Comparison of ENCODE assay signal across 8 mouse cellular contexts in the genomic region with DNA sequence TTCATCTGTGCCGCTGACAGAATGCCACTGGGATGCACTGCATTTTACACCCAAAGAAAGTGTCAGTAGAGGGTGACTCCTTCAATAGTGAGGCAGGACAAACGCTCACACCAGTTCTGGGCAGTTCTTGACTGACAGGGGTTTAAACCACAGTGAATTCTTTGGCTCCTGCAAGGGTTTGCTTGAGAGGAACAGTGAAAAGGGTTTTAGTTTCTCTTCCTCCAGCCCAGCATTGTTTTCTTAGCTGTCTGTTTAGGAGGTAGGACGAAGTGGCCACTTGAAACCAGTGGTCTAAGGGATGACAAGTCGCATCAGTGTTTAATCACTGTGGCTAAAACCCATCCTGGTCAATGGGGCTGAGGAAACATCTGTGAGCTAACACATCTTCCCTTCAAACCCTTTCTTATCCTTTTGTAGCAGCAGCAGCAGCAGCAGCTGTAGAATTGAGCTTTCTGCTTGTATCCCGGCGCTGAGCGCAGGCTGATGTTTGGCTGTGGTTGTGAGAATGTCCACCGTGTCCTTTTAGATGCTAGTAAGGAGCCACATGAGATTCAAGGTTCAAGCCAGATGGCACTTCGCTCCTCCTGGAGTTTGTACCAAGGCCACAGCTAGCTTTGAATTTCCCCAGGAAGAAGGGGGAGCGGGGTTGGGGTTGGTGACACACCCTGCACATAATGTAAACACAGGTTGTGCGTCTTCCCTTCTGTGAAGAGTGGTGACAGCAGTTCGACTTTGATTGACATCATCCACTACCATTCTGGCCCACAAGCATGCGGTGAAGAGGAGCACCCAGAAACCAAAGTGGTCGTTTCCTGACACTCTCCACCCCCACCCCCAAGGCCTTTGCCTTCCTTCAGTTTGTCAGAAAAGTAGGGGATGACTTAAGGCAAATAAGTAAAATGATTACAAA.
DNase-seq lines count a peak whose midpoint lies in the region; ATAC-seq and TF ChIP-seq lines count a peak whose summit lies in the region.

No protein-coding gene starts in this region.

- ATAC-seq in heart, embryonic 11.5 days (replicated peaks; ENCODE audit: insufficient number of reproducible peaks, low FRiP score, low TSS enrichment): no peak
- ATAC-seq in CD4-positive, CD25-positive, alpha-beta regulatory T cell, adult 4 months: peak; percentile 82

- no peak for DNase-seq in heart, adult 8-10 months (ENCODE audit: low spot score)
- peak; percentile 86 for DNase-seq in induced T-regulatory cell, adult 2 months (ENCODE audit: low read depth)
- no peak for DNase-seq in right cerebral cortex, adult 2 months (ENCODE audit: low spot score in 2 of 2)
- no peak for DNase-seq in right cerebral cortex, postnatal 4 days
- DNase-seq in frontal cortex, adult 2 months (ENCODE audit: extremely low spot score in 1 of 2, low spot score in 1 of 2): no peak

- H3K9ac ChIP-seq in heart, embryonic 11.5 days (ENCODE audit: low read depth, low read length): peak overlapping the region; percentile 31; the same call in 1 of the 2 replicates

- peak overlapping the region; percentile 19; the same call in 1 of the 2 replicates for H3K4me2 ChIP-seq in heart, embryonic 11.5 days
- H3K4me2 ChIP-seq in myocyte (ENCODE audit: low read depth): peak overlapping the region; percentile 53

- H3K36me3 ChIP-seq in heart, embryonic 11.5 days (ENCODE audit: control insufficient read depth, insufficient read depth, low read length): no peaks in the 10 kb centered on the region
- no peaks in the 10 kb centered on the region for H3K36me3 ChIP-seq in myocyte (ENCODE audit: control insufficient read depth, insufficient read depth)

- no peak overlapping the region for H3K27ac ChIP-seq in heart, embryonic 11.5 days (ENCODE audit: low read depth, low read length)

- H3K79me2 ChIP-seq in myocyte (ENCODE audit: control insufficient read depth, insufficient read depth): no peaks in the 10 kb centered on the region

- H3ac ChIP-seq in myocyte (ENCODE audit: control insufficient read depth, insufficient read length): no peak overlapping the region

- no peak for TF ChIP-seq POLR2A in myocyte (IDR thresholded peaks at IDR 0.05; ENCODE audit: insufficient read length, low read depth)

- no peaks in the 10 kb centered on the region for H3K9me3 ChIP-seq in heart, embryonic 11.5 days (replicated peaks; ENCODE audit: control insufficient read depth, low read length)

- no peaks in the 10 kb centered on the region for H3K27me3 ChIP-seq in heart, embryonic 11.5 days (ENCODE audit: control insufficient read depth, insufficient read depth, low read length)
- H3K27me3 ChIP-seq in myocyte (ENCODE audit: control insufficient read depth, insufficient read depth, insufficient read length): no peaks in the 10 kb centered on the region

- H3K4me3 ChIP-seq in heart, embryonic 11.5 days (ENCODE audit: low read depth, low read length): no peak overlapping the region
- H3K4me3 ChIP-seq in myocyte: no peak overlapping the region

- 37% methylated on average over 14 of the region's 14 CpGs for WGBS in heart, embryonic 11.5 days (ENCODE audit: insufficient replicate concordance)

- peaks cover 21% of the 10 kb centered on the region for H3K4me1 ChIP-seq in heart, embryonic 11.5 days (ENCODE audit: control insufficient read depth, insufficient read depth, low read length)

TF ChIP-seq in myocyte, 11 proteins besides CTCF, POLR2A, EP300 and RAD21:
- no peak for TF ChIP-seq MAX (IDR thresholded peaks at IDR 0.05; ENCODE audit: low read depth)
